Mouse (Mus musculus) embryonic facial prominence, embryonic 15.5 days (tissue): ENCODE results near the gene Mfsd6l. TPM values are rescaled to one million over a fixed set of nuclear protein-coding genes. Genes with fewer than 3 reads are reported as not detected.

Experiments used
- ATAC-seq: fragments of 200-750 bp; cut with Nextera tagmentation; 2 replicates; pipeline ENCODE4 v1.8.0; 2017; ENCODE audit warnings: low read depth, moderate TSS enrichment; ENCODE audit not compliant: insufficient number of reproducible peaks, low FRiP score, low TSS enrichment
- H3K27ac ChIP-seq: fragments of 300-500 bp; sonication (generic); replicated peaks from 2 replicates; pipeline ENCODE4 v1.5.1; 2015; ENCODE audit warnings: mild to moderate bottlenecking, inconsistent platforms
- H3K27me3 ChIP-seq: fragments of 300-500 bp; sonication (generic); 2 replicates; pipeline ENCODE4 v1.6.1; 2015; ENCODE audit warnings: inconsistent platforms
- H3K36me3 ChIP-seq: fragments of 300-500 bp; sonication (generic); 2 replicates; pipeline ENCODE4 v1.6.1; 2015; ENCODE audit warnings: mild to moderate bottlenecking, inconsistent platforms
- H3K4me1 ChIP-seq: fragments of 300-500 bp; sonication (generic); 2 replicates; pipeline ENCODE4 v1.6.1; 2015; ENCODE audit warnings: inconsistent platforms
- H3K4me2 ChIP-seq: fragments of 300-500 bp; sonication (generic); replicated peaks from 2 replicates; pipeline ENCODE4 v1.6.1; 2015; ENCODE audit warnings: mild to moderate bottlenecking, inconsistent platforms
- H3K4me3 ChIP-seq: fragments of 300-500 bp; sonication (generic); replicated peaks from 2 replicates; pipeline ENCODE4 v1.5.1; 2015; ENCODE audit warnings: mild to moderate bottlenecking, inconsistent platforms
- H3K9ac ChIP-seq: fragments of 300-500 bp; sonication (generic); 2 replicates; pipeline ENCODE4 v1.6.1; 2015; ENCODE audit warnings: inconsistent platforms
- H3K9me3 ChIP-seq: fragments of 300-500 bp; sonication (generic); replicated peaks from 2 replicates; pipeline ENCODE4 v1.6.1; 2016; ENCODE audit warnings: inconsistent platforms
- WGBS: fragments of 180-500 bp; shearing (Covaris S2); methylation state at CpG from one replicate; pipeline ENCODE4 v1.1.7; 2015; 5-methylcytosine and 5-hydroxymethylcytosine counted together
- polyA plus RNA-seq: library from polyadenylated mRNA; unstranded; fragments of >200 nt; fragmentation: Nextera tagmentation; extraction: Ambion mirVana; gene quantifications from 2 replicates; pipeline ENCODE4 v1.2.1, GENCODE M21; 2015

Mfsd6l gene
- polyA plus RNA-seq, 1 experiment from 2014 or later, result 3.4 TPM

DNA sequence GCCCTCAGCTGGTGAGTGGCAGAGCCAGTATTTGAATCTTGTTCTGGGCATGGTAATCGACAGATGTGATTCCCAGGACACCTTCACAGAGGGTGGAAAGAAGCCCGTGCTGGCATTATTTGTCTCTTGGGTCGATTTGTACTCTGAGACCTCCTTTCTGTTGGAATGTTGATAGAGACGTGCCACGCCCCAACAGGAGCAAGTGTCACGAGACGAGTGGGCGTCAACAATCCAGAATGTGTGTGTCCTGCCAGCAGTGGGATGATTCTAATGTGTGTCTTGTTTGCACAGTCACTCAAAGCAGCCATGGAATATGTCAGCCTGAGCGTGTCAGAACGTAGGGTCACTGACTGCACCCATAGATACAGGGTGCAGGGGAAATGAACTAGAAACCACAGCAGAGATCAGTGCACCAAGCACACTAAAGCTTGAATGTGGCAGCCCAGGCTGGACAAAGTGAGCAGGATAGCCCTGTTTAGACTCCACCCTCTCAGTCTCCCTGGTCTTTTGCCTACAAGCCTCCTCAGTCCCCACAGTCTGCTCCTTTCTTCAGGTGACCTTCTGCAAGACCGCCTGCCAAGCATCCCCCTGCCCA is 23.9 kb upstream of the Mfsd6l start:
- no peak overlapping the region for H3K4me3 ChIP-seq
- H3K27me3 ChIP-seq, result no peaks in the 10 kb centered on the region
- no peak overlapping the region for H3K9ac ChIP-seq
- WGBS, result 72% methylated on average over 11 of the region's 11 CpGs
- ATAC-seq, result no peak
- H3K4me2 ChIP-seq, result no peak overlapping the region
- no peaks in the 10 kb centered on the region for H3K9me3 ChIP-seq
- H3K27ac ChIP-seq, result no peak overlapping the region
- no peaks in the 10 kb centered on the region; the same call in 1 of the 2 replicates for H3K4me1 ChIP-seq
- H3K36me3 ChIP-seq, result no peaks in the 10 kb centered on the region

DNA sequence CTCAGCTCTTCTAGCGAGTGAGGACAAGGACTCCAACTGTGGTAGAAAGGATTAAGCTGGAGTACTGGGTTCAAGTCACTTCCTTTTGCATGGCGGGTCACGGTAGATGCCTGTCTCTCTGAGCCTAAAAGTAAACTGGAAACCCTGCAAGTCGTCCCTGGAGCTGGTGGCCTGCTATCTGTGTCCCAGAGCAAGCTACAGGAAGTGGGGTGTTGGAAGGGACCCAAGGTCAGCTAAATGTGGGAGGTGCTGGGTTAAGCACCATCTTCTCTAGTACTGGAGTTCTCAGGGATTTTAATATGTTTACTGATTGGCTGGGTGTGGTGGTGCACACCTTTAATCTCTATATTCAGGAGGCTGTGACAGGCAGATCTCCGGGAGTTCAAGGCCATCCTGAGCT is 23.2 kb upstream of the Mfsd6l start:
- no peak overlapping the region for H3K4me2 ChIP-seq
- H3K4me3 ChIP-seq, result no peak overlapping the region
- no peaks in the 10 kb centered on the region for H3K36me3 ChIP-seq
- no peak for ATAC-seq
- WGBS, result 78% methylated on average over 5 of the region's 5 CpGs
- no peaks in the 10 kb centered on the region for H3K9me3 ChIP-seq
- H3K27ac ChIP-seq, result no peak overlapping the region
- H3K9ac ChIP-seq, result no peak overlapping the region
- H3K4me1 ChIP-seq, result no peaks in the 10 kb centered on the region; the same call in 1 of the 2 replicates
- no peaks in the 10 kb centered on the region for H3K27me3 ChIP-seq

DNA sequence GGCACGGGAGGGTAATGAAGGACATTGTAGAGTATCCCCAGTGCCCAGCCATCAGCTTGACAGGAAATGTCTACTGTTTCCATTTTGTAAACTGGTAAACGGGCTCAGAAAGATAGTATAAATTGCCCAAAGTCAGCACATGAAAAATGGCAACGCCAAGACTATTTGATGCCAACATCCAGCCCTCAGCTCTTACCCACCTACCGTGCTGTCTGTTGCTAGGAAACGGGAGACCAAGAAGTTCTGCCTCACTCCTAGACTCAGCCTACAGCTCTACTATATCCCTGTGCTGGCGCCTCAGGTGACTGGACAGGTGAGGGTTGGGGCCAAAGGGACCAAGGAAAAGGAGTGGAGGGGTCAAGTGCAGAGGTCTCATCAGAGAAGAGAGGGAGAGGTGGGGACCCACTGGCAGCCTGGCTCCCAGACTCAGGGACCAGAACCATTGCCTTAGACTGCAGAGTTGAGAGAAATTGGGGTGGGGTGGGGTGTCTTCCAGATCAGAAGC is 22.0 kb upstream of the Mfsd6l start:
- ATAC-seq, result no peak
- Histone ChIP-seq H3K4me3 (no peak overlapping the region), H3K27me3 (no peaks in the 10 kb centered on the region), H3K27ac (no peak overlapping the region), H3K9ac (no peak overlapping the region), H3K4me2 (no peak overlapping the region), H3K4me1 (no peaks in the 10 kb centered on the region; the same call in 1 of the 2 replicates), H3K36me3 (no peaks in the 10 kb centered on the region), H3K9me3 (no peaks in the 10 kb centered on the region)
- 86% methylated on average over 6 of the region's 6 CpGs for WGBS

DNA sequence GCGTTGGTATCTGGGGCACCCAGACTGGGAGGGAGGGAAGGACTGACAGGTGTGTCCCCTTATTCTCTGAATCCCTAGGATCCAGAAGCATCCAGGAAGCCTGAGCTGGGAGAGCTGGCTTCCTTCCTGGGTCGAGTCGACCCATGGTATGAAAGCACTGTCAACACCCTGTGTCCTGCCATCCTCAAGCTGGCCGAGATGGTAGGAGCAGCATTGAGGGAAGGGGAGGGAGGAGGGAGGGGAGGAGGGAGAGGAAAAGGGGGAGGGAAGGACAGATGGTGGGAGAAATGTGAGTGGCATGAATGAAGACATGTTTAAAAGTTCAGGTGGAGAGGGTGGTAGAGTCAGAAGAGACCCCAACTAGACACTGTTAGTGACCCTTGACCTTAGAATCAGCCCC is 20.0 kb upstream of the Mfsd6l start:
- Histone ChIP-seq H3K27ac (no peak overlapping the region), H3K36me3 (no peaks in the 10 kb centered on the region), H3K4me2 (no peak overlapping the region), H3K9ac (no peak overlapping the region), H3K4me1 (no peaks in the 10 kb centered on the region; the same call in 1 of the 2 replicates), H3K27me3 (no peaks in the 10 kb centered on the region), H3K9me3 (no peaks in the 10 kb centered on the region), H3K4me3 (no peak overlapping the region)
- 57% methylated on average over 4 of the region's 4 CpGs for WGBS
- ATAC-seq, result no peak

DNA sequence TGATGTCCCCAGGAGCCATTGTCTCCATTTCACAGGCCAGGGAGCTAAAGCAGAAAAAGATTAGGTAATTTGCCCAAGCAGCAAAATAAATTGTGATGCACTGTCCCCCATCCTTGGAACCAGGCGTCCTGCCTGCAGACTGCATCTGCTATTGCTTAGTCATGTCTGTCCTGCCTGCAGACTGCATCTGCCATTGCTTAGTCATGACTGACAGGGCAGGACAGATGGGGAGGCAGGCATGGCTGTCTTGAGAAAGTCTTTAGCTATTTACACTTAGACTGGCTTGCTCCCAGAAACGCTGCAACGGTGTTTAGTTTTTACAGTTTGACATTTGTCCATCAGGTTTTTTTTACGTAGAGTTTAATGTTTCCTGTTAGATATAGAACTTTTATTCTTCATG is 19.5 kb upstream of the Mfsd6l start:
- no peaks in the 10 kb centered on the region for H3K4me1 ChIP-seq
- no peak overlapping the region for H3K9ac ChIP-seq
- H3K36me3 ChIP-seq, result no peaks in the 10 kb centered on the region
- no peak overlapping the region for H3K4me2 ChIP-seq
- ATAC-seq, result no peak
- no peak overlapping the region for H3K27ac ChIP-seq
- no peaks in the 10 kb centered on the region for H3K27me3 ChIP-seq
- no peaks in the 10 kb centered on the region for H3K9me3 ChIP-seq
- H3K4me3 ChIP-seq, result no peak overlapping the region
- 22% methylated on average over 4 of the region's 4 CpGs for WGBS

DNA sequence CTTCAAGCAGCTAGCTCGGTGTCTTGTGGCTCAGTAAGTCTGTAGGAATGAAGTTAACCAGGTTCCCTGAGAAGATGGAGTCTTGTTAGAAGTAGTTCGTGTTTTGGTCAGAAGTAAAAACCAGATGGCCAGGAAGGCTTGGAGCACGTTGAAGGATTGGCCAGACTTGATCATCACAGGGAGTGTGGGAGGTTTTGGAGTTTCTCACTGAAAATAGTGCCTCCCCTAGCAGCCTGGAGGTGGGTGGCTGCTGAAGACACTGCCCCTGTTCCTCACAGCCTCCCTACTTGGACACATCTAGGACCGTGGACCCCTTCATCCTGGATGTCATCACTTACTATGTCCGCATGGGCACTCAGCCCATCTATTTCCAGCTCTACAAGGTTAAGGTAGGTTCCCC is 16.4 kb upstream of the Mfsd6l start:
- no peak overlapping the region for H3K4me2 ChIP-seq
- no peak for ATAC-seq
- WGBS, result 54% methylated on average over 5 of the region's 5 CpGs

DNA sequence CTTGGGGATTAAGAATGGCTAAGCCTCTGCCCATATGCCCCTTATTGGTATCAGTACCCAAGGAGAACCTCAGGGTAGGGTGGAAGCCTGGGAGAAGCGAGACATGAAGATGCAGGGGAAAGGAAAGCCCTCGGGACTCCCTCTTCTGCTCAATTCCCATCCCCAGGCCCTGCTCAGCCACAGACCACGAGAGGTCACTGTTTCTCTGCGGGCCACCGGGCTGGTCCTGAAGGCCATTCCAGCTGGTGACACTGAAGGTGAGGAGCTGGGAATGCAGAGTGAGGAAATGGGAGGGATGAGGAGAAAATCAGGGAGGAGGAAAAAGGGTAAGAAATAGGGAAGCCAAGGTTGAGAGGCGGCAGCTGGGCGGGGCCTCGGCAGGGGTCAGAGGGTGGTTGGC is 11.4 kb upstream of the Mfsd6l start:
- Histone ChIP-seq H3K27ac (no peak overlapping the region), H3K9ac (no peak overlapping the region), H3K36me3 (no peaks in the 10 kb centered on the region), H3K27me3 (no peaks in the 10 kb centered on the region), H3K4me3 (no peak overlapping the region), H3K4me2 (no peak overlapping the region), H3K4me1 (peaks cover 4% of the 10 kb centered on the region; the same call in 1 of the 2 replicates), H3K9me3 (no peaks in the 10 kb centered on the region)
- ATAC-seq, result no peak
- 15% methylated on average over 8 of the region's 8 CpGs for WGBS

More for the DNA sequence above, 16.4 kb upstream of the Mfsd6l start:
- Histone ChIP-seq H3K9ac (no peak overlapping the region), H3K4me1 (peaks cover 2% of the 10 kb centered on the region; the same call in 1 of the 2 replicates), H3K9me3 (no peaks in the 10 kb centered on the region), H3K27ac (no peak overlapping the region), H3K4me3 (no peak overlapping the region), H3K36me3 (no peaks in the 10 kb centered on the region), H3K27me3 (no peaks in the 10 kb centered on the region)

DNA sequence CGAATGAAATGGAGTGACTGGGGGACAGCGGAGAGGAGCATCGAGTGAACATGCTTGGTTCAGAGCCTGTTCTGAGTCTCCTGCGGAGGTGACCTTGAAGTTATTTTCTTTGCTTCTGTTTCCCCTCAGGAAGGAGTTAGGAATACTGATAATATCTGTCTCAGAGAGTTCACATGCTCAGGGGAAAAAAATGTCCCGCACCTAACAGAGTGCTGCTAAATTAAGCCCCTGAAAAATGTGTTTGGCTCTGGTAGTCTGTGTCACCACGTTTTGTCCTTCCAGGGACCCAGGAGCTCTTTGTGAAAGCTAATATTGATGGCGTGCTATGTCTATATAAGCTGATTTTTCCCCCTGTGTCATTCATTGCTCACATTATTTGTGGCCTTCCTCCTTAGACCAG is 10.8 kb upstream of the Mfsd6l start:
- no peak for ATAC-seq
- Histone ChIP-seq H3K9me3 (no peaks in the 10 kb centered on the region), H3K36me3 (no peaks in the 10 kb centered on the region), H3K4me3 (no peak overlapping the region), H3K9ac (no peak overlapping the region), H3K4me2 (no peak overlapping the region), H3K27ac (no peak overlapping the region), H3K4me1 (peaks cover 4% of the 10 kb centered on the region; the same call in 1 of the 2 replicates), H3K27me3 (no peaks in the 10 kb centered on the region)
- WGBS, result 39% methylated on average over 7 of the region's 7 CpGs

DNA sequence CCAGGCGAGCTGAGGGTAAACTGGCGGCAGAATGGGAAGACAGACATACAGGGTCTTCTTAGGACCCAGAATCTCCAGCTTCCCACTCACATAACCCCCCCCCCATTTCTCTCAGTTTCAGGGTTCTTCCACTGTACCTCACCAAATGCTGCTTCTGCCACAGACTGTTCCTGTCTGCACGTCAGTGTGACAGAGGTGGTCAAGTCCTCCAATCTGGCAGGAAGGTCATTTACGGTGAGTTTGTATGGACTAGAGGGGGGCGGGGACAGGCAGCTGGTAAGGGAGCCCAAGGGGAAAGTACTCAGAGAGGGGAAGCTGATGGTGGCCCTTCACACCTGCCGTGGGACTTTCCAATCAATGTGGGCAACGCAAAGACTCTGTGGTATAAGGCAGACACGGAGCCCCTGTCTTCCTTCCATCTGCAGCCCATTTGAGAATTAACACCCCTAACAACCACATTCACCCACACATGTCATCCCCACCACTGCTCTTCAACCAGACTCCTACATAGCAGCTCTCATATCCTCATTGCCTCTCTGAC is 10.2 kb upstream of the Mfsd6l start:
- H3K4me2 ChIP-seq, result no peak overlapping the region
- no peak overlapping the region for H3K9ac ChIP-seq
- peaks cover 4% of the 10 kb centered on the region; the same call in 1 of the 2 replicates for H3K4me1 ChIP-seq
- no peaks in the 10 kb centered on the region for H3K27me3 ChIP-seq
- no peak overlapping the region for H3K27ac ChIP-seq
- H3K36me3 ChIP-seq, result no peaks in the 10 kb centered on the region
- WGBS, result 68% methylated on average over 8 of the region's 8 CpGs
- no peaks in the 10 kb centered on the region for H3K9me3 ChIP-seq
- no peak overlapping the region for H3K4me3 ChIP-seq
- ATAC-seq, result no peak

DNA sequence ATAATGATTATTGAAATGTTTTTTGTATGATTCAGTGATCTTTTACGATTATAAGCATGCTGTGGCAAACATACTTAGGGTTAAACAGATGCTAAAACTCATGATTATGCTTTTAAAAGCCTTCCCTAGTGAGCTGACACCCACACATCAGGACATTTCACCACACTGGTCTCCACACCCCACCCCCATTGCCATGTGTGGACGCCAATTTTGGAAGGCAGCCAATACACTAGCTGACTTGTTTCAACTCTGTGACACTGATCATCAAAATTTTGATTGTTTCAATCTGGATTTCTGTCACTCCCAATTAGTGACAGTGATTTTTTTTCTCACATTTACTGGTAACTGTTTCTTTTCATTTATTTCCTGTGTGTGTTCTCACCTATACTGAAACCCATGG is 8.5 kb upstream of the Mfsd6l start:
- Histone ChIP-seq H3K9me3 (no peaks in the 10 kb centered on the region), H3K27ac (no peak overlapping the region), H3K4me3 (no peak overlapping the region), H3K36me3 (no peaks in the 10 kb centered on the region), H3K4me2 (no peak overlapping the region), H3K4me1 (peaks cover 4% of the 10 kb centered on the region; the same call in 1 of the 2 replicates), H3K27me3 (no peaks in the 10 kb centered on the region), H3K9ac (no peak overlapping the region)
- 45% methylated on average over 2 of the region's 2 CpGs for WGBS
- no peak for ATAC-seq

DNA sequence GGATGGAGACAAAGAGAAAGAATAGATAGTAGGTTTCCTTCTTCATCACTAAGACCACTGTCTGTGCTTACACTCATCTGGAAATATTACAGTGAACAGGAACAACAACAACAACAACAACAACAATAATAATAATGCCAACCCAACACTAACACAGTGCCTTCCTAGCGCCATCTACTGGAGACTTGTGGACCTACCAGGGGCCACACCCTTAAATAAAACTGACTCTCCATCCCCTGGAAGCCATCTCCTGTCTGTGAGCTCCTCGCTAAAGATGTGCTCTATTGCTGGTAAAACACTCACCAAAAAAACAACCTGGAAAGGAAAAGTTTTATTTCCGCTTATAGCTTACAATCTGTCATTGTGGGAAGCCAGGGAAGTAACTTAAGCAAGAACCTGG is 6.4 kb upstream of the Mfsd6l start:
- no peaks in the 10 kb centered on the region for H3K9me3 ChIP-seq
- ATAC-seq, result no peak
- H3K4me3 ChIP-seq, result no peak overlapping the region
- no peak overlapping the region for H3K4me2 ChIP-seq
- no peaks in the 10 kb centered on the region for H3K27me3 ChIP-seq
- no peak overlapping the region for H3K27ac ChIP-seq
- peaks cover 3% of the 10 kb centered on the region; the same call in 1 of the 2 replicates for H3K4me1 ChIP-seq
- no peak overlapping the region for H3K9ac ChIP-seq
- WGBS, result 51% methylated on average over 3 of the region's 3 CpGs
- H3K36me3 ChIP-seq, result no peaks in the 10 kb centered on the region

DNA sequence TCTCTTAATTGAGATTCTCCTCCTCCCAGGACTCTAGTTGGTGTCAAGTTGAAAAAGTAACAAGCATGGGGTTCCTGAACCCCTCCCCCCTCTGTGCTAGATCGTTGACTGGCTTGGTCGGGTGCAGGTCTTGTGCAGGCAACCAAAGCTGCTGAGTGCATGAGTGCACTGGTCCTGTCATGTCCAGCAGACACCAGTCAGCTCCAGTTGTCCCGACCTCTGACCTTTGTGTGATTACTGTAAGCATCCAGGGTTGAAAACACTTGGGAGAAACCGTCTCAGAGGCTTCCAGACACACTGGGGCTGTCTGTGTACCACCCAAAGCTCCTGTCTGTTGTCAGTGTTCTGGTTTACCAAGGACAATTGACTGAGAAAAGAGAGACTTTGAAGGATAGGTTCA is 5.6 kb upstream of the Mfsd6l start:
- no peaks in the 10 kb centered on the region for H3K4me1 ChIP-seq
- H3K9me3 ChIP-seq, result no peaks in the 10 kb centered on the region
- no peak overlapping the region for H3K27ac ChIP-seq
- H3K9ac ChIP-seq, result no peak overlapping the region
- H3K36me3 ChIP-seq, result no peaks in the 10 kb centered on the region
- H3K27me3 ChIP-seq, result no peaks in the 10 kb centered on the region
- no peak overlapping the region for H3K4me2 ChIP-seq
- WGBS, result 46% methylated on average over 4 of the region's 4 CpGs
- H3K4me3 ChIP-seq, result no peak overlapping the region
- no peak for ATAC-seq
